Mouse (Mus musculus) ES-Bruce4 (cell line): ENCODE measurements around the gene Smim13.

Experiments used
- CTCF ChIP-seq: IDR thresholded peaks from one replicate; pipeline ENCODE4 v1.8.1; 2011; ENCODE audit warnings: low read depth, low read length
- EP300 ChIP-seq: IDR thresholded peaks from 2 replicates; pipeline ENCODE4 v1.6.1; 2011; ENCODE audit warnings: low read depth, low read length; ENCODE audit not compliant: insufficient read depth
- POLR2A ChIP-seq: IDR thresholded peaks from one replicate; pipeline ENCODE4 v1.8.1; 2011; ENCODE audit warnings: low read length; ENCODE audit not compliant: insufficient read depth

GRCm38 (mm10) chr13:41298533-41298932, 48.9 kb downstream of the Smim13 start:
- no peak for TF ChIP-seq POLR2A
- no peak for TF ChIP-seq EP300
- TF ChIP-seq CTCF, result no peak
